Mouse (Mus musculus): ENCODE data around the gene Slc25a38. TPM values are rescaled to one million over a fixed set of nuclear protein-coding genes. Genes with fewer than 3 reads are reported as not detected.
A peak's percentile ranks its signal among the peaks of the same experiment; 100 is the strongest.
"Not testable (repeated sequence)": the region's sequence is repeated elsewhere in the genome, so short reads cannot be mapped to it uniquely, and the experiment has no call there.

The Slc25a38 gene
- polyA plus RNA-seq, 1 experiment from 2014 or later = 36.1 TPM

- not testable (repeated sequence) for H3K36me3 ChIP-seq; H3K9ac ChIP-seq (replicated peaks); H3K4me3 ChIP-seq; H3K9me3 ChIP-seq; H3K27me3 ChIP-seq; ATAC-seq (ENCODE audit: low FRiP score, low read depth); H3K4me1 ChIP-seq; H3K4me2 ChIP-seq (replicated peaks); H3K27ac ChIP-seq (replicated peaks)
- 93% methylated on average over 12 of the region's 12 CpGs for WGBS
Measured at GRCm38 (mm10) chr9:120108953-120109352, 1.2 kb upstream of the Slc25a38 start.

- Histone ChIP-seq H3K4me2 (replicated peaks) (peak overlapping the region; percentile 58), H3K4me3 (peak overlapping the region; percentile 84), H3K9ac (replicated peaks) (0 out of 2 replicates have a peak overlapping the region, but pooled peaks have one; percentile 4), H3K27ac (replicated peaks) (peak overlapping the region; percentile 92), H3K36me3 (no peaks in the 10 kb centered on the region), H3K4me1 (peaks cover 7% of the 10 kb centered on the region), H3K9me3 (no peaks in the 10 kb centered on the region), H3K27me3 (no peaks in the 10 kb centered on the region)
- no peak for ATAC-seq (ENCODE audit: low FRiP score, low read depth)
- 84% methylated on average over 15 of the region's 15 CpGs for WGBS
Measured at GRCm38 (mm10) chr9:120111156-120111945, 1.2 kb downstream of the Slc25a38 start.

GRCm38 (mm10) chr9:120112472-120112871 is 2.3 kb downstream of the Slc25a38 start:
- Histone ChIP-seq H3K27ac (replicated peaks) (no peak overlapping the region), H3K4me3 (no peak overlapping the region), H3K4me2 (replicated peaks) (no peak overlapping the region), H3K9ac (replicated peaks) (no peak overlapping the region), H3K27me3 (no peaks in the 10 kb centered on the region), H3K36me3 (peaks cover 11% of the 10 kb centered on the region), H3K4me1 (peaks cover 7% of the 10 kb centered on the region), H3K9me3 (no peaks in the 10 kb centered on the region)
- WGBS = 94% methylated on average over 6 of the region's 6 CpGs
- no peak for ATAC-seq (ENCODE audit: low FRiP score, low read depth)

GRCm38 (mm10) chr9:120113456-120113855 is 3.3 kb downstream of the Slc25a38 start:
- no peaks in the 10 kb centered on the region for H3K27me3 ChIP-seq
- peaks cover 7% of the 10 kb centered on the region for H3K4me1 ChIP-seq
- no peak overlapping the region for H3K9ac ChIP-seq (replicated peaks)
- no peaks in the 10 kb centered on the region for H3K9me3 ChIP-seq
- H3K36me3 ChIP-seq = peaks cover 21% of the 10 kb centered on the region
- WGBS = 96% methylated on average over 7 of the region's 7 CpGs
- ATAC-seq (ENCODE audit: low FRiP score, low read depth) = no peak
- H3K4me3 ChIP-seq = no peak overlapping the region
- no peak overlapping the region for H3K4me2 ChIP-seq (replicated peaks)
- no peak overlapping the region for H3K27ac ChIP-seq (replicated peaks)

- H3K9me3 ChIP-seq = no peaks in the 10 kb centered on the region
- H3K36me3 ChIP-seq = peaks cover 26% of the 10 kb centered on the region
- H3K4me3 ChIP-seq = no peak overlapping the region
- 94% methylated on average over 17 of the region's 17 CpGs for WGBS
- H3K27me3 ChIP-seq = no peaks in the 10 kb centered on the region
- no peak for ATAC-seq (ENCODE audit: low FRiP score, low read depth)
- peaks cover 7% of the 10 kb centered on the region for H3K4me1 ChIP-seq
- no peak overlapping the region for H3K27ac ChIP-seq (replicated peaks)
- no peak overlapping the region for H3K9ac ChIP-seq (replicated peaks)
- H3K4me2 ChIP-seq (replicated peaks) = no peak overlapping the region
Measured at GRCm38 (mm10) chr9:120114051-120114788, 4.0 kb downstream of the Slc25a38 start.

- Histone ChIP-seq H3K4me1 (peaks cover 7% of the 10 kb centered on the region), H3K27ac (replicated peaks) (no peak overlapping the region), H3K9ac (replicated peaks) (no peak overlapping the region), H3K4me3 (no peak overlapping the region), H3K36me3 (peaks cover 30% of the 10 kb centered on the region), H3K9me3 (no peaks in the 10 kb centered on the region), H3K27me3 (no peaks in the 10 kb centered on the region), H3K4me2 (replicated peaks) (no peak overlapping the region)
- WGBS = 95% methylated on average over 2 of the region's 2 CpGs
- no peak for ATAC-seq (ENCODE audit: low FRiP score, low read depth)
Measured at GRCm38 (mm10) chr9:120114789-120115151, 4.6 kb downstream of the Slc25a38 start.

GRCm38 (mm10) chr9:120115580-120115979 is 5.4 kb downstream of the Slc25a38 start:
- H3K9ac ChIP-seq (replicated peaks) = no peak overlapping the region
- H3K27me3 ChIP-seq = no peaks in the 10 kb centered on the region
- ATAC-seq (ENCODE audit: low FRiP score, low read depth) = no peak
- no peak overlapping the region for H3K27ac ChIP-seq (replicated peaks)
- H3K4me1 ChIP-seq = peaks cover 7% of the 10 kb centered on the region
- H3K36me3 ChIP-seq = peaks cover 38% of the 10 kb centered on the region
- no peak overlapping the region for H3K4me3 ChIP-seq
- no peaks in the 10 kb centered on the region for H3K9me3 ChIP-seq
- H3K4me2 ChIP-seq (replicated peaks) = no peak overlapping the region
- WGBS = 79% methylated on average over 5 of the region's 5 CpGs

GRCm38 (mm10) chr9:120116184-120116624 is 6.0 kb downstream of the Slc25a38 start:
- WGBS = 91% methylated on average over 8 of the region's 8 CpGs
- no peak for ATAC-seq (ENCODE audit: low FRiP score, low read depth)
- no peak overlapping the region for H3K4me3 ChIP-seq

GRCm38 (mm10) chr9:120118212-120118611 is 8.0 kb downstream of the Slc25a38 start:
- Histone ChIP-seq H3K4me1 (no peaks in the 10 kb centered on the region), H3K27me3 (no peaks in the 10 kb centered on the region), H3K9me3 (no peaks in the 10 kb centered on the region), H3K4me2 (replicated peaks) (no peak overlapping the region), H3K36me3 (peaks cover 58% of the 10 kb centered on the region), H3K9ac (replicated peaks) (no peak overlapping the region), H3K27ac (replicated peaks) (no peak overlapping the region), H3K4me3 (no peak overlapping the region)
- WGBS = 93% methylated on average over 4 of the region's 4 CpGs
- ATAC-seq (ENCODE audit: low FRiP score, low read depth) = no peak

More at GRCm38 (mm10) chr9:120116184-120116624, 6.0 kb downstream of the Slc25a38 start:
- Histone ChIP-seq H3K27me3 (no peaks in the 10 kb centered on the region), H3K36me3 (peaks cover 44% of the 10 kb centered on the region), H3K27ac (replicated peaks) (no peak overlapping the region), H3K9ac (replicated peaks) (no peak overlapping the region), H3K9me3 (no peaks in the 10 kb centered on the region), H3K4me2 (replicated peaks) (no peak overlapping the region), H3K4me1 (peaks cover 3% of the 10 kb centered on the region)

GRCm38 (mm10) chr9:120120503-120120902 is 10.3 kb downstream of the Slc25a38 start:
- H3K27ac ChIP-seq (replicated peaks) = no peak overlapping the region
- no peak for ATAC-seq (ENCODE audit: low FRiP score, low read depth)
- H3K36me3 ChIP-seq = peaks cover 71% of the 10 kb centered on the region
- no peak overlapping the region for H3K4me2 ChIP-seq (replicated peaks)
- H3K27me3 ChIP-seq = no peaks in the 10 kb centered on the region
- H3K4me1 ChIP-seq = no peaks in the 10 kb centered on the region
- WGBS = 89% methylated on average over 7 of the region's 7 CpGs
- no peak overlapping the region for H3K4me3 ChIP-seq
- H3K9me3 ChIP-seq = no peaks in the 10 kb centered on the region
- H3K9ac ChIP-seq (replicated peaks) = no peak overlapping the region

GRCm38 (mm10) chr9:120126868-120127267 is 16.7 kb downstream of the Slc25a38 start:
- peaks cover 53% of the 10 kb centered on the region for H3K36me3 ChIP-seq
- peaks cover 13% of the 10 kb centered on the region for H3K4me1 ChIP-seq
- WGBS = 63% methylated on average over 11 of the region's 11 CpGs
- H3K27ac ChIP-seq (replicated peaks) = peak overlapping the region; percentile 79
- H3K4me2 ChIP-seq (replicated peaks) = peak overlapping the region; percentile 61
- H3K9ac ChIP-seq (replicated peaks) = peak overlapping the region; percentile 67
- H3K4me3 ChIP-seq = peak overlapping the region; percentile 94
- H3K9me3 ChIP-seq = no peaks in the 10 kb centered on the region
- no peaks in the 10 kb centered on the region for H3K27me3 ChIP-seq
- peak; percentile 24 for ATAC-seq (ENCODE audit: low FRiP score, low read depth)

GRCm38 (mm10) chr9:120127538-120128251 is 17.5 kb downstream of the Slc25a38 start, which contains the start of gene Rpsa:
TSS of gene Rpsa (plus strand) at chr9:120127689.
- H3K4me3 ChIP-seq = peak within 1 kb of the TSS; percentile 94
- WGBS = 0% methylated on average over 70 of the region's 72 CpGs
- H3K4me1 ChIP-seq = peaks cover 13% of the 10 kb centered on the region
- no peaks in the 10 kb centered on the region for H3K27me3 ChIP-seq
- peak within 1 kb of the TSS; percentile 88 for H3K4me2 ChIP-seq (replicated peaks)
- peak within 1 kb of the TSS; percentile 97 for H3K9ac ChIP-seq (replicated peaks)
- H3K36me3 ChIP-seq = peaks cover 57% of the 10 kb centered on the region
- no peaks in the 10 kb centered on the region for H3K9me3 ChIP-seq
- H3K27ac ChIP-seq (replicated peaks) = peak within 1 kb of the TSS; percentile 80
- peak; percentile 97 for ATAC-seq (ENCODE audit: low FRiP score, low read depth)
